Mouse (Mus musculus) myocyte (in vitro differentiated cells): ENCODE measurements around the gene Grm8.

Source experiments
- E2F4 ChIP-seq: IDR thresholded peaks from one replicate; pipeline ENCODE4 v1.6.1; 2011; ENCODE audit warnings: mild to moderate bottlenecking, control low read depth, moderate library complexity; ENCODE audit not compliant: insufficient read depth
- MAX ChIP-seq: IDR thresholded peaks from one replicate; pipeline ENCODE4 v1.6.1; 2011; ENCODE audit warnings: low read depth, mild to moderate bottlenecking, control low read depth
- POLR2A ChIP-seq: IDR thresholded peaks from one replicate; pipeline ENCODE4 v1.6.1; 2011; ENCODE audit warnings: low read depth, mild to moderate bottlenecking, control low read depth, moderate library complexity; ENCODE audit not compliant: insufficient read length
- POLR2AphosphoS2 ChIP-seq: IDR thresholded peaks from one replicate; pipeline ENCODE4 v1.6.1; 2011; ENCODE audit warnings: low read depth, control low read depth; ENCODE audit not compliant: insufficient read length
- TCF12 ChIP-seq: IDR thresholded peaks from one replicate; pipeline ENCODE4 v1.6.1; 2011; ENCODE audit warnings: mild to moderate bottlenecking, control low read depth; ENCODE audit not compliant: poor library complexity, insufficient read depth, severe bottlenecking

DNA sequence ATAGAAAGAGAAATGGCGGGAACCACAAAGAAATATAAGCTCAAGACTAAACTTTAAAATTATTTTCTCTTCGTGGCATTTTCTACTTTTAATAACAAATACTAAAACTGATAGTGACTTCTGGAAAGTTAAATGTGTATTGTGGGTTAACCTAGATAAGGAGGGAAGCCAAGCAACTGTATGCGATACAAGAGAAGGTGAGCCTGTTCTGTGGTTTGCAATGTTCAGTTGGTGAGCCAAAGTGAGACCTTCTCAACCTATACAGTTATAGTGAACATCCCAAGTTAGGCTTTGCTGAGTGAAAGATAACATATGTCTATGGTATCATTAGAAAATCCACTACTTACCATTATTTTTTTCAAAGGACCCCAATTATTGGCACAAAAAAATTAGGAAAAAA, 233.6 kb downstream of the Grm8 start:
- TF ChIP-seq POLR2A (no peak), E2F4 (no peak), MAX (no peak), TCF12 (no peak), POLR2AphosphoS2 (no peak)
